32 mouse cellular contexts compared by ENCODE assay signal in the genomic region with DNA sequence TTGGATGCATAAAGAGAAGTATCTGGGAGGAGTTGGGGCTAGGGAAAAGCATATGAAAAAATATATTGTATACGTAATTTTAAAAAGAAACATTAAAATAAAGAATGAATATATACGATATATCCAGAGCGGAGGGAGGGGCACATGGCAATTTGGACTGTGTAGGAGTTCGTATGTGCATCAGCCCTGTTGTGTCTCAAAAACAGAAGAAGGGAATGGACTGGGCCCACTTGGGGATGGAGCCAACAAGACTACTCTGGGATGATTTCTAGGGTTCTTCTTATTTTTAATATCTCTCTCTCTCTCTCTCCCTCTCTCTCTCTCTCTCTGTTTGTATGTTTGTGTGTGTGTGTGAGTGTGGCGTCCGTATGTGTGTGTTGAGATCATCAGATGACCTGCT. TPM values are rescaled to one million over a fixed set of nuclear protein-coding genes. Genes with fewer than 3 reads are reported as not detected.
"Had no signal": no experiment of that assay in that cellular context is flagged by ENCODE, and none has a peak within 500 bp of the region (broad histone marks: within the 10 kb centered on the region; RNA-seq: fewer than 3 reads in every experiment).

No protein-coding gene starts in this region.

- H3K27ac ChIP-seq: kidney, postnatal 0 days; layer of hippocampus, adult 2 months; left cerebral cortex, adult 2 months; liver, embryonic 13.5 days; macrophage; midbrain, embryonic 12.5 days; stomach, embryonic 15.5 days had no signal

- H3K27me3 ChIP-seq: stomach, embryonic 15.5 days had no signal

- H3K36me3 ChIP-seq: liver, embryonic 13.5 days; midbrain, embryonic 12.5 days; stomach, embryonic 15.5 days had no signal

- H3K9ac ChIP-seq: liver, embryonic 13.5 days; midbrain, embryonic 12.5 days; stomach, embryonic 15.5 days had no signal

- DNase-seq: kidney, adult 2 months; kidney, postnatal 25 days; layer of hippocampus, adult 9-11 months; liver, embryonic 13.5 days; lung, adult 2 months; lung, postnatal 10 days; right cerebral cortex, postnatal 14 days; spleen, adult 18-20 months; thymus, postnatal 25 days had no signal

- H3K4me2 ChIP-seq: midbrain, embryonic 12.5 days had no signal

- H3K4me3 ChIP-seq: left cerebral cortex, adult 2 months; midbrain, embryonic 12.5 days had no signal

- ATAC-seq: intestine, postnatal 0 days; midbrain, embryonic 16.5 days had no signal

- H3K9me3 ChIP-seq: liver, embryonic 13.5 days; midbrain, embryonic 12.5 days; stomach, embryonic 15.5 days had no signal

RNA-seq across cellular contexts. Expression of a gene that starts 20.7 kb away (rescaled TPM):
- total RNA-seq: layer of hippocampus, adult 2 months; layer of hippocampus, postnatal 25 days; left cerebral cortex, adult 2 months; left cerebral cortex, postnatal 10 days; left cerebral cortex, postnatal 36 days; liver, adult 2 months; megakaryocyte-erythroid progenitor cell, adult 5-6 weeks; monocyte, adult 5-6 weeks had no signal
- polyA plus RNA-seq: intestine, embryonic 14.5 days; intestine, postnatal 0 days; kidney, adult 2 months; kidney, embryonic 14.5 days; kidney, postnatal 0 days; large intestine, adult 2 months; limb, embryonic 11.5 days; limb, embryonic 14.5 days; liver, adult 2 months; liver, embryonic 13.5 days; liver, embryonic 16.5 days; lung, adult 2 months; macrophage; midbrain, embryonic 12.5 days; midbrain, embryonic 16.5 days; neural tube, embryonic 11.5 days; neural tube, embryonic 14.5 days; stomach, embryonic 15.5 days; thymus, postnatal 0 days had no signal

RNA-seq across cellular contexts. Expression of a gene that starts 40.9 kb away (rescaled TPM):
- polyA plus RNA-seq: macrophage had no signal
